Mouse (Mus musculus): ENCODE results near the gene Mrtfa. TPM values are rescaled to one million over a fixed set of nuclear protein-coding genes. Genes with fewer than 3 reads are reported as not detected.

Gene Mrtfa
- polyA plus RNA-seq, 1 experiment from 2014 or later: 21.2 TPM

GRCm38 (mm10) chr15:81057736-81058135 lies 132.8 kb downstream of the Mrtfa start:
- H3K9me3 ChIP-seq (ENCODE audit: control insufficient read depth, low read length): no peaks in the 10 kb centered on the region
- H3K4me2 ChIP-seq (ENCODE audit: low read length): no peak overlapping the region
- DNase-seq (ENCODE audit: low spot score) (no peak), ATAC-seq (replicated peaks; ENCODE audit: low FRiP score, low TSS enrichment, low read depth) (no peak)
- H3K36me3 ChIP-seq (ENCODE audit: control insufficient read depth, insufficient read depth, low read length): no peaks in the 10 kb centered on the region
- WGBS: 90% methylated on average over 5 of the region's 5 CpGs
- no peaks in the 10 kb centered on the region for H3K27me3 ChIP-seq (replicated peaks; ENCODE audit: control insufficient read depth, insufficient read depth, low read length)
- no peak overlapping the region for H3K9ac ChIP-seq (ENCODE audit: low read length)
- H3K4me1 ChIP-seq (replicated peaks; ENCODE audit: control insufficient read depth, insufficient read depth, low read length): peaks cover 14% of the 10 kb centered on the region
- no peak overlapping the region for H3K4me3 ChIP-seq (ENCODE audit: low read depth, low read length)
- no peak overlapping the region for H3K27ac ChIP-seq (ENCODE audit: low read depth)

GRCm38 (mm10) chr15:81055488-81055887 lies 135.1 kb downstream of the Mrtfa start:
- H3K36me3 ChIP-seq (ENCODE audit: control insufficient read depth, insufficient read depth, low read length): no peaks in the 10 kb centered on the region
- H3K9me3 ChIP-seq (ENCODE audit: control insufficient read depth, low read length): no peaks in the 10 kb centered on the region
- no peak overlapping the region for H3K27ac ChIP-seq (ENCODE audit: low read depth)
- H3K27me3 ChIP-seq (replicated peaks; ENCODE audit: control insufficient read depth, insufficient read depth, low read length): no peaks in the 10 kb centered on the region
- H3K4me2 ChIP-seq (ENCODE audit: low read length): no peak overlapping the region
- ATAC-seq (replicated peaks; ENCODE audit: low FRiP score, low TSS enrichment, low read depth) (no peak), DNase-seq (ENCODE audit: low spot score) (no peak)
- WGBS: 90% methylated on average over 2 of the region's 2 CpGs
- no peak overlapping the region for H3K4me3 ChIP-seq (ENCODE audit: low read depth, low read length)
- H3K4me1 ChIP-seq (replicated peaks; ENCODE audit: control insufficient read depth, insufficient read depth, low read length): no peaks in the 10 kb centered on the region
- no peak overlapping the region for H3K9ac ChIP-seq (ENCODE audit: low read length)

GRCm38 (mm10) chr15:81052491-81052890 lies 138.1 kb downstream of the Mrtfa start:
- no peaks in the 10 kb centered on the region for H3K9me3 ChIP-seq (ENCODE audit: control insufficient read depth, low read length)
- no peak overlapping the region for H3K9ac ChIP-seq (ENCODE audit: low read length)
- H3K27me3 ChIP-seq (replicated peaks; ENCODE audit: control insufficient read depth, insufficient read depth, low read length): no peaks in the 10 kb centered on the region
- H3K4me2 ChIP-seq (ENCODE audit: low read length): no peak overlapping the region
- H3K27ac ChIP-seq (ENCODE audit: low read depth): no peak overlapping the region
- DNase-seq (ENCODE audit: low spot score) (no peak), ATAC-seq (replicated peaks; ENCODE audit: low FRiP score, low TSS enrichment, low read depth) (no peak)
- no peaks in the 10 kb centered on the region for H3K36me3 ChIP-seq (ENCODE audit: control insufficient read depth, insufficient read depth, low read length)
- 92% methylated on average over 5 of the region's 5 CpGs for WGBS
- H3K4me1 ChIP-seq (replicated peaks; ENCODE audit: control insufficient read depth, insufficient read depth, low read length): no peaks in the 10 kb centered on the region
- no peak overlapping the region for H3K4me3 ChIP-seq (ENCODE audit: low read depth, low read length)

- ATAC-seq (replicated peaks; ENCODE audit: low FRiP score, low TSS enrichment, low read depth): no peak
- H3K27me3 ChIP-seq (replicated peaks; ENCODE audit: control insufficient read depth, insufficient read depth, low read length): no peaks in the 10 kb centered on the region
- no peak overlapping the region for H3K4me3 ChIP-seq (ENCODE audit: low read depth, low read length)
These were observed 140.1 kb downstream of the Mrtfa start for GRCm38 (mm10) chr15:81050488-81050887.

GRCm38 (mm10) chr15:81049401-81050053 lies 141.0 kb downstream of the Mrtfa start:
- Histone ChIP-seq H3K36me3 (ENCODE audit: control insufficient read depth, insufficient read depth, low read length) (no peaks in the 10 kb centered on the region), H3K9ac (ENCODE audit: low read length) (no peak overlapping the region), H3K4me1 (replicated peaks; ENCODE audit: control insufficient read depth, insufficient read depth, low read length) (no peaks in the 10 kb centered on the region), H3K9me3 (ENCODE audit: control insufficient read depth, low read length) (no peaks in the 10 kb centered on the region), H3K27ac (ENCODE audit: low read depth) (no peak overlapping the region), H3K27me3 (replicated peaks; ENCODE audit: control insufficient read depth, insufficient read depth, low read length) (no peaks in the 10 kb centered on the region), H3K4me2 (ENCODE audit: low read length) (no peak overlapping the region), H3K4me3 (ENCODE audit: low read depth, low read length) (no peak overlapping the region)
- DNase-seq (ENCODE audit: low spot score): no peak
- 74% methylated on average over 6 of the region's 6 CpGs for WGBS
- ATAC-seq (replicated peaks; ENCODE audit: low FRiP score, low TSS enrichment, low read depth): no peak

More at GRCm38 (mm10) chr15:81050488-81050887, 140.1 kb downstream of the Mrtfa start:
- WGBS: 15% methylated on average over 3 of the region's 3 CpGs
- no peak for DNase-seq (ENCODE audit: low spot score)
- Histone ChIP-seq H3K9me3 (ENCODE audit: control insufficient read depth, low read length) (no peaks in the 10 kb centered on the region), H3K27ac (ENCODE audit: low read depth) (no peak overlapping the region), H3K36me3 (ENCODE audit: control insufficient read depth, insufficient read depth, low read length) (no peaks in the 10 kb centered on the region), H3K9ac (ENCODE audit: low read length) (no peak overlapping the region), H3K4me1 (replicated peaks; ENCODE audit: control insufficient read depth, insufficient read depth, low read length) (no peaks in the 10 kb centered on the region), H3K4me2 (ENCODE audit: low read length) (no peak overlapping the region)

- Histone ChIP-seq H3K9me3 (ENCODE audit: control insufficient read depth, low read length) (no peaks in the 10 kb centered on the region), H3K9ac (ENCODE audit: low read length) (no peak overlapping the region), H3K36me3 (ENCODE audit: control insufficient read depth, insufficient read depth, low read length) (no peaks in the 10 kb centered on the region), H3K4me2 (ENCODE audit: low read length) (no peak overlapping the region), H3K27me3 (replicated peaks; ENCODE audit: control insufficient read depth, insufficient read depth, low read length) (no peaks in the 10 kb centered on the region), H3K27ac (ENCODE audit: low read depth) (no peak overlapping the region), H3K4me3 (ENCODE audit: low read depth, low read length) (no peak overlapping the region), H3K4me1 (replicated peaks; ENCODE audit: control insufficient read depth, insufficient read depth, low read length) (peaks cover 13% of the 10 kb centered on the region; the same call in 1 of the 2 replicates)
- 25% methylated on average over 10 of the region's 10 CpGs for WGBS
- ATAC-seq (replicated peaks; ENCODE audit: low FRiP score, low TSS enrichment, low read depth) (no peak), DNase-seq (ENCODE audit: low spot score) (no peak)
These were observed 143.1 kb downstream of the Mrtfa start for GRCm38 (mm10) chr15:81047497-81047896.

GRCm38 (mm10) chr15:81046061-81046460 lies 144.5 kb downstream of the Mrtfa start:
- ATAC-seq (replicated peaks; ENCODE audit: low FRiP score, low TSS enrichment, low read depth) (no peak), DNase-seq (ENCODE audit: low spot score) (no peak)
- H3K27me3 ChIP-seq (replicated peaks; ENCODE audit: control insufficient read depth, insufficient read depth, low read length): no peaks in the 10 kb centered on the region
- no peaks in the 10 kb centered on the region for H3K36me3 ChIP-seq (ENCODE audit: control insufficient read depth, insufficient read depth, low read length)
- peaks cover 17% of the 10 kb centered on the region; the same call in 1 of the 2 replicates for H3K4me1 ChIP-seq (replicated peaks; ENCODE audit: control insufficient read depth, insufficient read depth, low read length)
- H3K27ac ChIP-seq (ENCODE audit: low read depth): no peak overlapping the region
- H3K4me2 ChIP-seq (ENCODE audit: low read length): no peak overlapping the region
- 88% methylated on average over 7 of the region's 7 CpGs for WGBS
- no peak overlapping the region for H3K9ac ChIP-seq (ENCODE audit: low read length)
- no peak overlapping the region for H3K4me3 ChIP-seq (ENCODE audit: low read depth, low read length)
- no peaks in the 10 kb centered on the region for H3K9me3 ChIP-seq (ENCODE audit: control insufficient read depth, low read length)

GRCm38 (mm10) chr15:81045336-81045735 lies 145.2 kb downstream of the Mrtfa start:
- H3K27ac ChIP-seq (ENCODE audit: low read depth): no peak overlapping the region
- peaks cover 17% of the 10 kb centered on the region; the same call in 1 of the 2 replicates for H3K4me1 ChIP-seq (replicated peaks; ENCODE audit: control insufficient read depth, insufficient read depth, low read length)
- no peaks in the 10 kb centered on the region for H3K36me3 ChIP-seq (ENCODE audit: control insufficient read depth, insufficient read depth, low read length)
- no peak overlapping the region for H3K4me3 ChIP-seq (ENCODE audit: low read depth, low read length)
- DNase-seq (ENCODE audit: low spot score) (no peak), ATAC-seq (replicated peaks; ENCODE audit: low FRiP score, low TSS enrichment, low read depth) (no peak)
- H3K9ac ChIP-seq (ENCODE audit: low read length): no peak overlapping the region
- WGBS: 89% methylated on average over 4 of the region's 4 CpGs
- no peaks in the 10 kb centered on the region for H3K27me3 ChIP-seq (replicated peaks; ENCODE audit: control insufficient read depth, insufficient read depth, low read length)
- no peak overlapping the region for H3K4me2 ChIP-seq (ENCODE audit: low read length)
- H3K9me3 ChIP-seq (ENCODE audit: control insufficient read depth, low read length): no peaks in the 10 kb centered on the region

- Histone ChIP-seq H3K4me1 (replicated peaks; ENCODE audit: control insufficient read depth, insufficient read depth, low read length) (peaks cover 17% of the 10 kb centered on the region; the same call in 1 of the 2 replicates), H3K27ac (ENCODE audit: low read depth) (no peak overlapping the region)
These were observed 146.1 kb downstream of the Mrtfa start for GRCm38 (mm10) chr15:81044446-81044845.

More at GRCm38 (mm10) chr15:81044446-81044845, 146.1 kb downstream of the Mrtfa start:
- Histone ChIP-seq H3K36me3 (ENCODE audit: control insufficient read depth, insufficient read depth, low read length) (no peaks in the 10 kb centered on the region), H3K4me3 (ENCODE audit: low read depth, low read length) (no peak overlapping the region), H3K9ac (ENCODE audit: low read length) (no peak overlapping the region), H3K27me3 (replicated peaks; ENCODE audit: control insufficient read depth, insufficient read depth, low read length) (no peaks in the 10 kb centered on the region), H3K9me3 (ENCODE audit: control insufficient read depth, low read length) (no peaks in the 10 kb centered on the region), H3K4me2 (ENCODE audit: low read length) (no peak overlapping the region)
- no peak for ATAC-seq (replicated peaks; ENCODE audit: low FRiP score, low TSS enrichment, low read depth)
- WGBS: 93% methylated on average over 9 of the region's 9 CpGs
- DNase-seq (ENCODE audit: low spot score): no peak
